In genomic region chr19:5571831-5572230, GRCm38 (mm10) we compare ENCODE assay signal across 13 mouse cellular contexts. TPM values are rescaled to one million over a fixed set of nuclear protein-coding genes. Genes with fewer than 3 reads are reported as not detected.
DNase-seq lines count a peak whose midpoint lies in the region; ATAC-seq and TF ChIP-seq lines count a peak whose summit lies in the region.
"Had no signal": no experiment of that assay in that cellular context is flagged by ENCODE, and none has a peak within 500 bp of the region (broad histone marks: within the 10 kb centered on the region; RNA-seq: fewer than 3 reads in every experiment).

No protein-coding gene starts in this region.

- no peaks in the 10 kb centered on the region for H3K9me3 ChIP-seq in liver, embryonic 16.5 days (replicated peaks; ENCODE audit: control insufficient read depth, low read length)
- H3K9me3 ChIP-seq: heart, embryonic 15.5 days had no signal

- H3K4me1 ChIP-seq in liver, embryonic 16.5 days (ENCODE audit: control insufficient read depth, low read depth, low read length): peaks cover 17% of the 10 kb centered on the region
- H3K4me1 ChIP-seq in thymus, adult 2 months (replicated peaks; ENCODE audit: control insufficient read depth, insufficient read depth, low read length): peaks cover 45% of the 10 kb centered on the region

- H3K4me3 ChIP-seq in liver, embryonic 16.5 days (ENCODE audit: low read depth, low read length): no peak overlapping the region
- no peak overlapping the region for H3K4me3 ChIP-seq in thymus, adult 2 months (ENCODE audit: control insufficient read depth, insufficient read depth, low read length)
- H3K4me3 ChIP-seq: heart, embryonic 15.5 days had no signal

- WGBS in liver, embryonic 16.5 days (ENCODE audit: insufficient replicate concordance): 43% methylated on average over 5 of the region's 5 CpGs
- 12% methylated on average over 5 of the region's 5 CpGs for WGBS in thymus, adult 2 months

- H3K36me3 ChIP-seq in liver, embryonic 16.5 days (ENCODE audit: control insufficient read depth, insufficient read depth): no peaks in the 10 kb centered on the region
- no peaks in the 10 kb centered on the region; the same call in 1 of the 2 replicates for H3K36me3 ChIP-seq in thymus, adult 2 months (ENCODE audit: control insufficient read depth, insufficient read depth, low read length)

- peak; percentile 24 to 65 for DNase-seq in kidney, postnatal 25 days
- no peak for DNase-seq in kidney, adult 9 months
- peak; percentile 16 for DNase-seq in adrenal gland, postnatal 25 days
- peak; percentile 49 for DNase-seq in thymus, adult 2 months
- DNase-seq in yolk sac, embryonic 10.5 days (ENCODE audit: low spot score): no peak
- no peak for DNase-seq in ovary, postnatal 10 days (ENCODE audit: low spot score)
- DNase-seq in MN1 (ENCODE audit: low spot score): no peak
- DNase-seq: cerebellum, adult 9-11 months; right cerebral cortex, postnatal 4 days had no signal

- peak overlapping the region; percentile 84; the same call in 1 of the 2 replicates for H3K27ac ChIP-seq in liver, embryonic 16.5 days (ENCODE audit: low read length)
- peak overlapping the region; percentile 59; the same call in 1 of the 2 replicates for H3K27ac ChIP-seq in thymus, adult 2 months (ENCODE audit: control insufficient read depth, insufficient read depth, low read length)
- H3K27ac ChIP-seq: heart, embryonic 15.5 days had no signal

- no peak for TF ChIP-seq CTCF in thymus, adult 2 months (IDR thresholded peaks at IDR 0.05; ENCODE audit: borderline replicate concordance, control insufficient read depth, extremely low read depth, insufficient read depth, low read length, poor library complexity)

- no peak for ATAC-seq in liver, embryonic 16.5 days (ENCODE audit: low read depth)

- peaks cover 4% of the 10 kb centered on the region for H3K27me3 ChIP-seq in liver, embryonic 16.5 days (ENCODE audit: control insufficient read depth, insufficient read depth, low read depth, low read length)
- H3K27me3 ChIP-seq in thymus, adult 2 months (ENCODE audit: control insufficient read depth, insufficient read depth, low read length): no peaks in the 10 kb centered on the region

- no peak overlapping the region for H3K9ac ChIP-seq in liver, embryonic 16.5 days (ENCODE audit: low read depth, low read length)
- H3K9ac ChIP-seq: heart, embryonic 15.5 days had no signal

- 0 out of 2 replicates have a peak overlapping the region, but pooled peaks have one; percentile 37 for H3K4me2 ChIP-seq in liver, embryonic 16.5 days (ENCODE audit: low read depth, low read length)
- H3K4me2 ChIP-seq: heart, embryonic 15.5 days had no signal

- no peak for TF ChIP-seq POLR2A in thymus, adult 2 months (IDR thresholded peaks at IDR 0.05; ENCODE audit: control insufficient read depth, extremely low read depth, insufficient read depth, low read length, poor library complexity)

RNA-seq across cellular contexts. Expression of gene Ap5b1, which starts 4.0 kb away (rescaled TPM):
- total RNA-seq in adrenal gland, postnatal 25 days (2021): 13.1 and 16.4 TPM in 2 replicates
- polyA plus RNA-seq in liver, embryonic 16.5 days (2015; fragmentation: Nextera tagmentation; extraction: Ambion mirVana): 3.5 and 4.4 TPM in 2 replicates
- 35.0 and 38.9 TPM in 2 replicates for polyA plus RNA-seq in thymus, adult 2 months (2012; rRNA removed)

RNA-seq across cellular contexts. Expression of gene Ovol1, which starts 11.4 kb away (rescaled TPM):
- total RNA-seq in adrenal gland, postnatal 25 days (2021): not detected in 2 replicates
- 0.04 and 0.31 TPM in 2 replicates for polyA plus RNA-seq in liver, embryonic 16.5 days (2015; fragmentation: Nextera tagmentation; extraction: Ambion mirVana)
- polyA plus RNA-seq in thymus, adult 2 months (2012; rRNA removed): 1.4 and 1.9 TPM in 2 replicates
- total RNA-seq: layer of hippocampus, postnatal 14 days; MEL had no signal

RNA-seq across cellular contexts. Expression of gene Rnaseh2c, which starts 29.8 kb away (rescaled TPM):
- total RNA-seq in adrenal gland, postnatal 25 days (2021): 97.8 and 144 TPM in 2 replicates
- polyA plus RNA-seq in liver, embryonic 16.5 days (2015; fragmentation: Nextera tagmentation; extraction: Ambion mirVana): 92.2 and 115 TPM in 2 replicates
- polyA plus RNA-seq in thymus, adult 2 months (2012; rRNA removed): 87.0 and 96.5 TPM in 2 replicates

RNA-seq across cellular contexts. Expression of gene Kat5, which starts 38.2 kb away (rescaled TPM):
- 74.6 and 86.3 TPM in 2 replicates for total RNA-seq in adrenal gland, postnatal 25 days (2021)
- polyA plus RNA-seq in liver, embryonic 16.5 days (2015; fragmentation: Nextera tagmentation; extraction: Ambion mirVana): 15.9 and 16.4 TPM in 2 replicates
- polyA plus RNA-seq in thymus, adult 2 months (2012; rRNA removed): 90.0 and 106 TPM in 2 replicates

Comparison
In these comparisons a context has a peak if more than half of its experiments do, and no peak if none do; other contexts are left out.
1. DNase-seq: peak in kidney, postnatal 25 days (2 of 2), adrenal gland, postnatal 25 days (single experiment) and thymus, adult 2 months (single experiment); none in kidney, adult 9 months (single experiment), yolk sac, embryonic 10.5 days (single experiment), ovary, postnatal 10 days (single experiment) and MN1 (single experiment).